Mouse (Mus musculus) ES-Bruce4 (cell line): Measurements from ENCODE around the gene 4933416C03Rik. TPM values are rescaled to one million over a fixed set of nuclear protein-coding genes. Genes with fewer than 3 reads are reported as not detected.

Experiments
- H3K27ac ChIP-seq: 2 replicates; pipeline ENCODE4 v1.5.1; 2012; ENCODE audit warnings: low read length, inconsistent platforms; ENCODE audit not compliant: insufficient read depth
- H3K27me3 ChIP-seq: 2 replicates; pipeline ENCODE4 v1.6.1; 2012; ENCODE audit warnings: mild to moderate bottlenecking, low read length, inconsistent platforms; ENCODE audit not compliant: control insufficient read depth, poor library complexity, insufficient read depth, severe bottlenecking
- H3K36me3 ChIP-seq: 2 replicates; pipeline ENCODE4 v1.6.1; 2012; ENCODE audit warnings: inconsistent platforms, mild to moderate bottlenecking, low read length, moderate library complexity; ENCODE audit not compliant: control insufficient read depth, poor library complexity, insufficient read depth, severe bottlenecking
- H3K4me1 ChIP-seq: one replicate; pipeline ENCODE4 v1.8.1; 2011; ENCODE audit warnings: low read length; ENCODE audit not compliant: control insufficient read depth, insufficient read depth
- H3K4me3 ChIP-seq: 2 replicates; pipeline ENCODE4 v1.5.1; 2011; ENCODE audit warnings: low read depth, mild to moderate bottlenecking, low read length
- H3K9ac ChIP-seq: 2 replicates; pipeline ENCODE4 v1.6.1; 2012; ENCODE audit warnings: low read depth, mild to moderate bottlenecking, inconsistent platforms; ENCODE audit not compliant: poor library complexity, severe bottlenecking
- H3K9me3 ChIP-seq: replicated peaks from 2 replicates; pipeline ENCODE4 v1.6.1; 2012; ENCODE audit warnings: mild to moderate bottlenecking, low read length, inconsistent platforms; ENCODE audit not compliant: control insufficient read depth, poor library complexity, insufficient read depth, severe bottlenecking
- CTCF ChIP-seq: IDR thresholded peaks from one replicate; pipeline ENCODE4 v1.8.1; 2011; ENCODE audit warnings: low read depth, low read length
- EP300 ChIP-seq: IDR thresholded peaks from 2 replicates; pipeline ENCODE4 v1.6.1; 2011; ENCODE audit warnings: low read depth, low read length; ENCODE audit not compliant: insufficient read depth
- POLR2A ChIP-seq: IDR thresholded peaks from one replicate; pipeline ENCODE4 v1.8.1; 2011; ENCODE audit warnings: low read length; ENCODE audit not compliant: insufficient read depth
- polyA plus RNA-seq: library from polyadenylated mRNA; stranded (reverse); fragments of >200 nt; gene quantifications from 2 replicates; pipeline ENCODE4 v1.2.4, GENCODE M21; 2011; ENCODE audit warnings: low read depth; ENCODE audit not compliant: missing spikeins, insufficient read depth, insufficient read length

Gene 4933416C03Rik
- polyA plus RNA-seq, 1 experiment = not detected

GRCm38 (mm10) chr10:116078636-116079035 is 35.1 kb downstream of the 4933416C03Rik start:
- no peak overlapping the region for H3K9ac ChIP-seq
- 0 out of 2 replicates have a peak, but pooled peaks cover 1% of the 10 kb centered on the region for H3K27me3 ChIP-seq
- no peak overlapping the region for H3K27ac ChIP-seq
- H3K4me3 ChIP-seq = no peak overlapping the region
- H3K9me3 ChIP-seq = no peaks in the 10 kb centered on the region
- no peaks in the 10 kb centered on the region for H3K4me1 ChIP-seq
- no peak for TF ChIP-seq CTCF
- TF ChIP-seq POLR2A = no peak
- no peak for TF ChIP-seq EP300
- H3K36me3 ChIP-seq = no peaks in the 10 kb centered on the region

GRCm38 (mm10) chr10:116075954-116076353 is 37.8 kb downstream of the 4933416C03Rik start:
- Histone ChIP-seq H3K4me1 (no peaks in the 10 kb centered on the region), H3K27ac (no peak overlapping the region), H3K4me3 (no peak overlapping the region), H3K36me3 (no peaks in the 10 kb centered on the region), H3K9ac (no peak overlapping the region), H3K9me3 (no peaks in the 10 kb centered on the region), H3K27me3 (0 out of 2 replicates have a peak, but pooled peaks cover 1% of the 10 kb centered on the region)
- TF ChIP-seq EP300 (no peak), CTCF (no peak), POLR2A (no peak)

Other genes with a start within 250 kb of the 4933416C03Rik start
- gene Ptprr, start 95.7 kb downstream of the 4933416C03Rik start, polyA plus RNA-seq = not detected in 2 replicates
- 0.30 and 0.37 TPM in 2 replicates for gene Ptprb, start 161.6 kb upstream of the 4933416C03Rik start, polyA plus RNA-seq